Mouse (Mus musculus): ENCODE results near the gene Ccdc51.

Ccdc51 gene

GRCm38 (mm10) chr9:109057543-109057942 lies 24.8 kb upstream of the Ccdc51 start:
- no peak for DNase-seq

GRCm38 (mm10) chr9:109058006-109058765 lies 24.1 kb upstream of the Ccdc51 start:
- no peak for DNase-seq

- peak; percentile 93 for DNase-seq
Measured at GRCm38 (mm10) chr9:109059136-109059903, 23.0 kb upstream of the Ccdc51 start, which contains the start of gene Trex1. Gene Trex1 (minus strand): TSS chr9:109059734.

GRCm38 (mm10) chr9:109060184-109060897 lies 22.0 kb upstream of the Ccdc51 start:
- peak; percentile 23 for DNase-seq

GRCm38 (mm10) chr9:109060898-109061295 lies 21.4 kb upstream of the Ccdc51 start:
- no peak for DNase-seq

- no peak for DNase-seq
Measured at GRCm38 (mm10) chr9:109068095-109068735, 14.1 kb upstream of the Ccdc51 start.

- peak; percentile 94 for DNase-seq
Measured at GRCm38 (mm10) chr9:109073661-109074573, 8.4 kb upstream of the Ccdc51 start, which contains the start of gene Atrip. Gene Atrip (minus strand): TSS chr9:109074124.

GRCm38 (mm10) chr9:109080516-109080915 lies 1.8 kb upstream of the Ccdc51 start:
- DNase-seq: no peak

GRCm38 (mm10) chr9:109081749-109082123 lies 557 bp upstream of the Ccdc51 start:
- no peak for DNase-seq

- peak; percentile 39 for DNase-seq
Measured at GRCm38 (mm10) chr9:109084922-109085321, 2.6 kb downstream of the Ccdc51 start.

- DNase-seq: peak; percentile 33
Measured at GRCm38 (mm10) chr9:109087987-109088386, 5.7 kb downstream of the Ccdc51 start.

GRCm38 (mm10) chr9:109090446-109090845 lies 8.2 kb downstream of the Ccdc51 start:
- DNase-seq: no peak

GRCm38 (mm10) chr9:109091802-109092201 lies 9.5 kb downstream of the Ccdc51 start:
- DNase-seq: no peak

- DNase-seq: no peak
Measured at GRCm38 (mm10) chr9:109092799-109093198, 10.5 kb downstream of the Ccdc51 start.

GRCm38 (mm10) chr9:109093786-109094552 lies 11.7 kb downstream of the Ccdc51 start:
- DNase-seq: no peak

- no peak for DNase-seq
Measured at GRCm38 (mm10) chr9:109094553-109095136, 12.4 kb downstream of the Ccdc51 start.

- peak; percentile 83 for DNase-seq
Measured at GRCm38 (mm10) chr9:109095137-109095982, 13.1 kb downstream of the Ccdc51 start, which contains the start of gene Plxnb1. Gene Plxnb1 (plus strand): TSS chr9:109095389.

- no peak for DNase-seq
Measured at GRCm38 (mm10) chr9:109096251-109096661, 14.0 kb downstream of the Ccdc51 start.

GRCm38 (mm10) chr9:109096856-109097255 lies 14.6 kb downstream of the Ccdc51 start:
- no peak for DNase-seq

Data from thymus, postnatal 4 days (tissue).